Mouse (Mus musculus): Measurements from ENCODE around the gene Ankrd45.
"Not testable (repeated sequence)": the region's sequence is repeated elsewhere in the genome, so short reads cannot be mapped to it uniquely, and the experiment has no call there.

Ankrd45 gene

DNA sequence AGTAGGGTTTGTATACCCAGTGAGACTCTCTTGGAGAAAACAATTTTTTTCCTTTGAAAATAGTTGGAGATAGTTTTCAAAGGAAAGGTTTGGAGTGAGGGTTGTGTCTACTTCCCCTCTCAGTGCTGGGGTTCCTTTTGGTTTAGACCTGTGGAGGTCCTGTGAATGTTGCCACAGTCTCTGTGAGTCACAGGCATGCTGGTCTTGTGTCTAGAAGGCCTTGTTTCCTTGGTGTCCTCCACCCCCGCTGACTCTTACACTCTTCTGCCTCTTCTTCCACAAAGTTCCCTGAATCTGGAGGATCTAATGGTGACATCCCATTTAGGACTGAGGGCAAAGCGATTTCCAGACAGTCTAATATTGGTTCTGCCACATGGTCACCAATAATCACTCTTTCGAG, 42.9 kb downstream of the Ankrd45 start:
- DNase-seq (ENCODE audit: low read depth, low spot score): no peak

DNA sequence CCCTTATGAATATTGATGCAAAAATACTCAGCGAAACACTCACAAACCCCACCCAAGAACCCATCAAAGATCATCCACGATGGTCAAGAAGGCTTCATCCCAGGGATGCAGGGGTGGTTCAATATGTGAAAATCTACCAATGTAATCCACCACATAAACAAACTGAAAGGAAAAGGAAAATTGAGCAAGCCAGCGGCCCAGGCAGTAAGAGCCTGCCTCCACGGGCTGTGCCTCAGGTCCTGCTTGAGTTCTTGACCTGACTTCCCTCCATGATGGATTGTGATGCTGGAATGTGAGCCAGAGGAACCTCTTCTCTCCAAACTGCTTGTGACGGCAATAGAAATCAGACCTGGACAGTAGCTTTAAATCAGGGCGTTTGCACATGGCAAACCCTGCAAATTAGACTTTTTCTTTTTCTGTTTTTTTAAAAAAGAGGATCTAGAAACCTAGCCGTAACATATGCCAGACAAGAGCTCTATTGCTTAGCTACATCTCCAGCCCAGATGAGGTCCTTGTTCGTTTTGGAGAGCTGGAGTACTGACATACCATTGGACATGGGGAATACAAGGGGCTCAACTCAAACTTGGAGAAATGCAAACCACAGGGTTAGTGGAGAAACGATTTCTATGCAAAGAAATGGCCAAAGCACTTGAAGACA, 47.9 kb downstream of the Ankrd45 start:
- DNase-seq (ENCODE audit: low read depth, low spot score): no peak

DNA sequence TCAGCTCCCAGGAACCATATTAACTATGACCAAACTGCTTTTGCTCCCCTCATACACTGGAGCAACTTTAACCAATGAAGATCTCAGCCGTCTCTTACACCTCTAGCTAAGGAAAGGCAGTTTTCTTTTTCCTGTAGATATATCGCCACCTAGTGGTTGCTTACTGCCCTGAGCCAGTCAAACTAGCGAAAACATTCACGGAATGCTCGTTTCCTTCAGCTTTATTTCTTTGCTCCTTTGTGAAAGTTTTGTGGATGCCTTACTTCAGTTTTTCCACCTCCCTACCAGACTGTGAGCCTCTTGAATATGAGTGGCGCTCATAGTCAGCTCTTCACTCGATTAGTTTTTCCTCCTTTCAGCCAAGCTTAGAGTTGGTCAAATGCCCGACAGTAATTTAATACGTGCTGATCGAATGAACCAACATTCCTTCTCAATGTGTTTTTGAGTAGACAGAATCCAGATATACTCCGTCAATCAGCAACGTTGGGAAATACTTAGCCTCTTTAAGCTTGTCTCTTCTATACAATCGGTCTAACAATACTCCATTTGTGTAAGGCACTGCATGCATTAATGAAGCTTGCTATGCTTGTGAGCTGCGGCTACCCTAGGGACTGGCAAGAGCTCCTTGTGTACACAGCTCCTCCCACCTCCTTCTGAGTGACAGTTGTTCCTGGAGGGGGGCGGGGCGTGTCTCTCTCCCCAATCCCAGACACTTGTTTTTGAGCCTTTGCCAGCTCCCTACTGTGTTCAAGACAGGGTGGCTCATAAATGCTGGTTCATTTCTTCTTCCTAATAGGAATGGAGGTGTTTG, 53.3 kb downstream of the Ankrd45 start:
- peak; percentile 75 for DNase-seq (ENCODE audit: low read depth, low spot score)

DNA sequence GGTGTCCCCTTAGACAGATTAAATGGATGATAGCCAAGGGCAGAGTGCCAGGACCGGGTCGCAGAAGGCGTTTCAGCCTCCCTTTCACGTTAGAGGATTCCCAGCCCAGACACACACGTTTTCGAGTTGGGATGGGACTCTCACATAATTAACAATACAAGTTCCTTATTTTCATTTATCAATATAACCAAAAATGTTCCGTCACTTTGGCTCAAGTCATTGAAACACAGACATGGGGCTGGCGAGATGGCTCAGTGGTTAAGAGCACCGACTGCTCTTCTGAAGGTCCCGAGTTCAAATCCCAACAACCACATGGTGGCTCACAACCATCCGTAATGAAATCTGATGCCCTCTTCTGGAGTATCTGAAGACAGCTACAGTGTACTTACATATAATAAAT, 53.9 kb downstream of the Ankrd45 start:
- not testable (repeated sequence) for DNase-seq (ENCODE audit: low read depth, low spot score)

DNA sequence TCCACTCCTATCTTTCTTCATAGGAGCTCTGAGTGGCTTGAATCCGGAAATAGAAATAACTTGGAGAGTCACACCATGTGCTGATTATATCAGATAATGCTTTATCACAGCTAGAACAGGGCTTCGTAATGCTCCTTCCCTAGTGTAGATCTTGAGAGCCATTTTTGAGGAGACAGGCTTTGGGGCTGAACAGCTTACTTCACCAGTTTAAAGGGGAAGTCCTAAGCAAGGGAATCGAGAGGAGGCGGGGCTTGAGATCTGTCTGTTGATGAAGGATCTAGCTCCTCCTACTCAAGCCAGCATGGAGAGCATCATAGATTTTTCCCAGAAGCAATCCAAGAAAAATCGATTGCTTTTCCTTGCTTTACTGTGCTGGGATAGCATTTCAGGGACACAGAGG, 57.4 kb downstream of the Ankrd45 start:
- DNase-seq (ENCODE audit: low read depth, low spot score): no peak

DNA sequence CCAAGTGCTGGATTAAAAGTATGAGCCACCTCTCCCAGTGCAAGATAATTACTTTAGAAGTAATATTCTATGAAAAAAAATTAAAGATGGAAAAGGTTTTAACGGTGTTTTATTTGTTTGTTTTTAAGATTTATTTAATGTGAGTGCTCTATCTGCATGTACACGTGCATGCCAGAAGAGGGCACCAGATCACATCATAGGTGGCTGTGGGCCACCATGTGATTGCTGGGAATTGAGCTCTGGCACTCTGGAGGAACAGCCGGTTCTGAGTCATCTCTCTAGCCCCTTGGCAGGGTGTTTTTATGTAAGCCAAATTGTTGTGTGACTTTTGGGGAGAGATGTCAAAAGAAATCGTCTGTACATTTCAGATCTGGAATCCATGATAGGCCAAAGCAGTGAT, 72.0 kb downstream of the Ankrd45 start:
- no peak for DNase-seq (ENCODE audit: low read depth, low spot score)

DNA sequence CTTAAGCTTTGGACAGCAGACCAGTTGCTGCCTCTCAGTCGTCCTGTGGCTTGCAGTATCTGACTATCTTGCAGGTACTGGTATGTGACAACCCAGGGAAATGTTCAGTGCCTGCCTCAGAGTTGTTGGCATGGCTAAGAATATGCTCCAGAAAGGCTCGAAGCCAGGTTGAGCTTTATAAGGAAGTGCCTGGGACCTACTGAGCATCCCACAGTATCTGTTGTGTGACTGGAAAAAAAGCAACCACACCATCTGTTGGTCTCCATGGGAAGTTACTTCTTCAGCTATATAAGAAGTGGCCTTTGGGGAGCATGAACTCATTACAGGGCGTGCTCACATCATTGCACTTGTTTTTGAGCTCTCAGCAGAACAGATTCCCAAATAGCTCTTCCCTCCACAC, 77.3 kb downstream of the Ankrd45 start:
- no peak for DNase-seq (ENCODE audit: low read depth, low spot score)

Data from brain, embryonic 18.5 days (tissue).